Mouse (Mus musculus) heart, adult 2 months (tissue): ENCODE data around the gene Lrrc26.

Experiments used
- CTCF ChIP-seq: fragments of 200-600 bp; IDR thresholded peaks from 2 replicates; pipeline ENCODE4 v1.8.1; 2022; ENCODE audit warnings: antibody characterized with exemption, mild to moderate bottlenecking, moderate library complexity
- EP300 ChIP-seq: fragments of 200-500 bp; IDR thresholded peaks from 2 replicates; pipeline ENCODE4 v1.6.1; 2011; ENCODE audit warnings: low read depth, low read length, control low read depth; ENCODE audit not compliant: insufficient read depth

- TF ChIP-seq EP300 (no peak), CTCF (no peak)
These were observed 2.4 kb downstream of the Lrrc26 start for GRCm38 (mm10) chr2:25292054-25292544.
